Mouse (Mus musculus): ENCODE results near the gene Dnmt3a. TPM values are rescaled to one million over a fixed set of nuclear protein-coding genes. Genes with fewer than 3 reads are reported as not detected.
A peak's percentile ranks its signal among the peaks of the same experiment; 100 is the strongest.

The Dnmt3a gene
- 144 and 152 TPM in 2 replicates for polyA plus RNA-seq (2015; fragmentation: Nextera tagmentation; extraction: Ambion mirVana)

GRCm38 (mm10) chr12:3805852-3806251 lies at the start of gene Dnmt3a:
Gene Dnmt3a (plus strand): TSS chr12:3806007.
- Histone ChIP-seq H3K4me3 (peak within 1 kb of the TSS; percentile 80), H3K27me3 (replicated peaks) (no peaks in the 10 kb centered on the region), H3K9ac (peak within 1 kb of the TSS; percentile 93), H3K9me3 (no peaks in the 10 kb centered on the region), H3K27ac (peak within 1 kb of the TSS; percentile 93), H3K4me1 (peaks cover 32% of the 10 kb centered on the region), H3K36me3 (replicated peaks) (no peaks in the 10 kb centered on the region), H3K4me2 (peak within 1 kb of the TSS; percentile 73)
- WGBS, result 23% methylated on average over 4 of the region's 4 CpGs
- ATAC-seq (replicated peaks), result peak; percentile 22

GRCm38 (mm10) chr12:3756216-3756615 lies 49.6 kb upstream of the Dnmt3a start:
- Histone ChIP-seq H3K9me3 (no peaks in the 10 kb centered on the region), H3K4me3 (no peak overlapping the region), H3K27ac (no peak overlapping the region), H3K9ac (no peak overlapping the region), H3K36me3 (replicated peaks) (0 out of 2 replicates have a peak, but pooled peaks cover 9% of the 10 kb centered on the region), H3K4me2 (no peak overlapping the region), H3K27me3 (replicated peaks) (no peaks in the 10 kb centered on the region), H3K4me1 (peaks cover 3% of the 10 kb centered on the region; the same call in 1 of the 2 replicates)
- 93% methylated on average over 3 of the region's 3 CpGs for WGBS
- ATAC-seq (replicated peaks), result no peak

GRCm38 (mm10) chr12:3758127-3758526 lies 47.7 kb upstream of the Dnmt3a start:
- Histone ChIP-seq H3K27me3 (replicated peaks) (no peaks in the 10 kb centered on the region), H3K4me2 (no peak overlapping the region), H3K4me1 (peaks cover 8% of the 10 kb centered on the region; the same call in 1 of the 2 replicates), H3K9me3 (no peaks in the 10 kb centered on the region), H3K27ac (no peak overlapping the region), H3K9ac (no peak overlapping the region), H3K36me3 (replicated peaks) (0 out of 2 replicates have a peak, but pooled peaks cover 9% of the 10 kb centered on the region), H3K4me3 (no peak overlapping the region)
- 83% methylated on average over 3 of the region's 3 CpGs for WGBS
- no peak for ATAC-seq (replicated peaks)

- Histone ChIP-seq H3K27me3 (replicated peaks) (no peaks in the 10 kb centered on the region), H3K9ac (no peak overlapping the region), H3K36me3 (replicated peaks) (0 out of 2 replicates have a peak, but pooled peaks cover 4% of the 10 kb centered on the region), H3K4me2 (no peak overlapping the region), H3K4me1 (peaks cover 8% of the 10 kb centered on the region; the same call in 1 of the 2 replicates), H3K27ac (no peak overlapping the region), H3K9me3 (no peaks in the 10 kb centered on the region), H3K4me3 (no peak overlapping the region)
- no peak for ATAC-seq (replicated peaks)
- WGBS, result 59% methylated on average over 4 of the region's 4 CpGs
These were observed 46.4 kb upstream of the Dnmt3a start for GRCm38 (mm10) chr12:3759419-3759818.

GRCm38 (mm10) chr12:3760876-3761590 lies 44.8 kb upstream of the Dnmt3a start:
- Histone ChIP-seq H3K9me3 (no peaks in the 10 kb centered on the region), H3K4me1 (peaks cover 8% of the 10 kb centered on the region; the same call in 1 of the 2 replicates), H3K4me2 (no peak overlapping the region), H3K27ac (peak overlapping the region; percentile 62), H3K9ac (no peak overlapping the region), H3K27me3 (replicated peaks) (no peaks in the 10 kb centered on the region), H3K36me3 (replicated peaks) (0 out of 2 replicates have a peak, but pooled peaks cover 4% of the 10 kb centered on the region), H3K4me3 (no peak overlapping the region)
- peak; percentile 85 for ATAC-seq (replicated peaks)
- 60% methylated on average over 4 of the region's 4 CpGs for WGBS

GRCm38 (mm10) chr12:3761591-3762295 lies 44.1 kb upstream of the Dnmt3a start:
- ATAC-seq (replicated peaks), result peak; percentile 79
- Histone ChIP-seq H3K4me2 (no peak overlapping the region), H3K27me3 (replicated peaks) (no peaks in the 10 kb centered on the region), H3K27ac (peak overlapping the region; percentile 62; the same call in 1 of the 2 replicates), H3K4me1 (peaks cover 8% of the 10 kb centered on the region; the same call in 1 of the 2 replicates), H3K9ac (no peak overlapping the region), H3K36me3 (replicated peaks) (no peaks in the 10 kb centered on the region), H3K9me3 (no peaks in the 10 kb centered on the region), H3K4me3 (no peak overlapping the region)
- WGBS, result 66% methylated on average over 6 of the region's 6 CpGs

GRCm38 (mm10) chr12:3764191-3764804 lies 41.5 kb upstream of the Dnmt3a start:
- H3K27ac ChIP-seq, result no peak overlapping the region
- no peaks in the 10 kb centered on the region for H3K9me3 ChIP-seq
- H3K9ac ChIP-seq, result no peak overlapping the region
- WGBS, result 88% methylated on average over 3 of the region's 3 CpGs
- H3K4me3 ChIP-seq, result no peak overlapping the region
- H3K27me3 ChIP-seq (replicated peaks), result no peaks in the 10 kb centered on the region
- no peak overlapping the region for H3K4me2 ChIP-seq
- ATAC-seq (replicated peaks), result no peak
- H3K36me3 ChIP-seq (replicated peaks), result no peaks in the 10 kb centered on the region
- H3K4me1 ChIP-seq, result peaks cover 8% of the 10 kb centered on the region; the same call in 1 of the 2 replicates

- H3K4me3 ChIP-seq, result no peak overlapping the region
- 61% methylated on average over 8 of the region's 8 CpGs for WGBS
- no peaks in the 10 kb centered on the region for H3K4me1 ChIP-seq
- H3K27me3 ChIP-seq (replicated peaks), result no peaks in the 10 kb centered on the region
- H3K9me3 ChIP-seq, result no peaks in the 10 kb centered on the region
- no peaks in the 10 kb centered on the region for H3K36me3 ChIP-seq (replicated peaks)
- H3K4me2 ChIP-seq, result no peak overlapping the region
- ATAC-seq (replicated peaks), result no peak
- H3K27ac ChIP-seq, result no peak overlapping the region
- H3K9ac ChIP-seq, result no peak overlapping the region
These were observed 38.4 kb upstream of the Dnmt3a start for GRCm38 (mm10) chr12:3767360-3767759.

GRCm38 (mm10) chr12:3768391-3768790 lies 37.4 kb upstream of the Dnmt3a start:
- WGBS, result 82% methylated on average over 4 of the region's 4 CpGs
- Histone ChIP-seq H3K4me1 (no peaks in the 10 kb centered on the region), H3K9ac (no peak overlapping the region), H3K9me3 (no peaks in the 10 kb centered on the region), H3K36me3 (replicated peaks) (no peaks in the 10 kb centered on the region), H3K4me2 (no peak overlapping the region), H3K4me3 (no peak overlapping the region), H3K27me3 (replicated peaks) (no peaks in the 10 kb centered on the region), H3K27ac (no peak overlapping the region)
- no peak for ATAC-seq (replicated peaks)

GRCm38 (mm10) chr12:3770546-3770945 lies 35.3 kb upstream of the Dnmt3a start:
- no peak overlapping the region for H3K27ac ChIP-seq
- no peaks in the 10 kb centered on the region for H3K36me3 ChIP-seq (replicated peaks)
- H3K4me2 ChIP-seq, result no peak overlapping the region
- no peaks in the 10 kb centered on the region for H3K9me3 ChIP-seq
- no peak overlapping the region for H3K9ac ChIP-seq
- no peaks in the 10 kb centered on the region for H3K27me3 ChIP-seq (replicated peaks)
- H3K4me1 ChIP-seq, result no peaks in the 10 kb centered on the region
- no peak overlapping the region for H3K4me3 ChIP-seq
- no peak for ATAC-seq (replicated peaks)
- WGBS, result 79% methylated on average over 2 of the region's 2 CpGs

- WGBS, result 91% methylated on average over 2 of the region's 2 CpGs
- Histone ChIP-seq H3K4me2 (no peak overlapping the region), H3K27ac (no peak overlapping the region), H3K36me3 (replicated peaks) (no peaks in the 10 kb centered on the region), H3K9ac (no peak overlapping the region), H3K27me3 (replicated peaks) (no peaks in the 10 kb centered on the region), H3K9me3 (no peaks in the 10 kb centered on the region), H3K4me1 (no peaks in the 10 kb centered on the region), H3K4me3 (no peak overlapping the region)
- ATAC-seq (replicated peaks), result no peak
These were observed 34.7 kb upstream of the Dnmt3a start for GRCm38 (mm10) chr12:3771080-3771479.

- Histone ChIP-seq H3K9me3 (no peaks in the 10 kb centered on the region), H3K27me3 (replicated peaks) (no peaks in the 10 kb centered on the region), H3K4me2 (no peak overlapping the region), H3K4me3 (no peak overlapping the region), H3K27ac (no peak overlapping the region), H3K4me1 (no peaks in the 10 kb centered on the region), H3K36me3 (replicated peaks) (no peaks in the 10 kb centered on the region), H3K9ac (no peak overlapping the region)
- WGBS, result 92% methylated on average over 3 of the region's 3 CpGs
- no peak for ATAC-seq (replicated peaks)
These were observed 32.2 kb upstream of the Dnmt3a start for GRCm38 (mm10) chr12:3773643-3774042.
